Mouse (Mus musculus) embryo, embryonic 9.5 days (tissue): ENCODE data around the gene Gm12789.
A peak's percentile ranks its signal among the peaks of the same experiment; 100 is the strongest.
"Not testable (repeated sequence)": the region's sequence is repeated elsewhere in the genome, so short reads cannot be mapped to it uniquely, and the experiment has no call there.

ENCODE experiments used
- DNase-seq: peaks from one replicate; pipeline ENCODE4 v3.0.0-alpha.2; 2017; ENCODE audit errors: extremely low spot score

The Gm12789 gene

GRCm38 (mm10) chr4:101986326-101986725 is at the start of gene Gm12789:
TSS of gene Gm12789 (plus strand) at chr4:101986626.
- DNase-seq = not testable (repeated sequence)

- DNase-seq = not testable (repeated sequence)
These were observed 46.3 kb upstream of the Gm12789 start, which contains the start of gene Gm12794 for GRCm38 (mm10) chr4:101940107-101940506. TSS of gene Gm12794 (plus strand) at chr4:101940407.

- DNase-seq = not testable (repeated sequence)
These were observed 5.5 kb upstream of the Gm12789 start, which contains the start of gene Gm12790 for GRCm38 (mm10) chr4:101980949-101981348. TSS of gene Gm12790 (minus strand) at chr4:101981049.

GRCm38 (mm10) chr4:101985678-101986077 is 748 bp upstream of the Gm12789 start:
- no peak for DNase-seq

GRCm38 (mm10) chr4:101997426-101997825 is 11.0 kb downstream of the Gm12789 start:
- no peak for DNase-seq

GRCm38 (mm10) chr4:101998267-101998922 is 12.0 kb downstream of the Gm12789 start:
- DNase-seq = peak; percentile 63

GRCm38 (mm10) chr4:102026619-102027018 is 40.2 kb downstream of the Gm12789 start:
- DNase-seq = no peak
